Mouse (Mus musculus): ENCODE data around the gene Elmo1.

Gene Elmo1

DNA sequence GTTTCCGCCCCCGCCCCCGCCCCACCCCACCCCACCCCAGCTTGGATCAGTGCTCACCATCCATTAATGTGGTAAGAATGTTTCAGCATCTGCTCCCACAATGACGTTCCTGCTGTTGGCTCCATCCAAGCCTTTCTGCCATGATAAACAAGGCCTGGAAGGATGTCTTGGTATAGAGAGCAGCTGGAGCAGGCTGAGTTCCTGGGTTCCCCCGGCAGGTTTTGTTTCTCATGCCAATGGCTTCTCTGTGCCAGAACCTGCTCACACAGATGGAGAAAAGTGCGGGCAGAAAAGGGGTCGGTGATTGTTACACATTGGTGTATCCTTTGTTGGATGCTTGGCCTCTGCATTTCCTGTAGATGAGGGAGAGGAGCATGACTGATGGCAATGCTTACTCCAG is 240.6 kb downstream of the Elmo1 start:
- DNase-seq, result no peak

GRCm38 (mm10) chr13:20335051-20335888 is 244.9 kb downstream of the Elmo1 start:
- no peak for DNase-seq

DNA sequence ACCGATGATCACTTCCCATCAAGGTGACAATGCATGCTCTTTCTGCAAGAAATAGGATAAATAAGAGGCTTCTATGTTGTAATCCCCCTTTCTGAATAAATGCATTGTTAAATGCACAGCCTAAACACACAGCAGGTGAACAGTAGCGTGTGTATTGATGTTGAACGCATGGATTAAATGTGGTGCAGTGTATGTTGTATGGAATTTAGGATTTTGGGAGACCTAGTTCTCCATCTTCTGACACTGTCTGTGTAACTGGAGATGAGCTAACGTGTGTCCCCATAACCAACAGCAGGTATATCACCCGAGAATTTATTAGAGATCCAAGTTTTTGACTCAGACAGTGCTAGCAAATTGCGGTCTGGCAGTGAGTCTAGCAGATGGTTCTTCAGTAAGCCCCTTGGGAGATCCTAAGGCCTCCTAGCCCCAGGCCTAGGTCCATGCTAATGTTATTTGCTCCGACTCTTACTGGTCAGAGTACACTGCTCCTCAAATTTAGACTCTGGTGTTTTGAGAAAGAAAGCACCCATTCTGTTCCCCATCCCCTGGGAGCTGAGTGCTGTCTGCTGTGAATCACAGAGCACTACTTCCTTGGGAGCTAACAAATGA is 245.6 kb downstream of the Elmo1 start:
- DNase-seq, result no peak

- no peak for DNase-seq
Measured at GRCm38 (mm10) chr13:20342881-20343280, 252.5 kb downstream of the Elmo1 start.

DNA sequence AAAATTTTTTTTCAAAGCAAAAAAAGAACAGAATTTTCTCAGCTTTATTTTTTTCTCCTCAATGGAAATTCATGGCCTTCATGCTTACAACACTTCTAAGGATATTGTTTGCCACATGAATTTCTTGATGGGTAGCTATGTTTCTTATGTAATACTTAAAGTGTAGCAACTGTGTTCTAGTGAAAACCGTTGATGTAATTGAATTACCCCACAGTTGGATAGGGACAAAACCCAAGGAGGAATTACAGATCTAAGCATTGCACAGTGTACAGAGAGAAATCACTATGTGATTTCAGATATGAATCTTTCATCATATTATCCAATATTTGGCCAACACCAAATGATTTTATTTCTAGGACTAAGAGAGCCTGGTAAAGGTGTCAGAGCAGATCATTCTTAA is 259.4 kb downstream of the Elmo1 start:
- no peak for DNase-seq

DNA sequence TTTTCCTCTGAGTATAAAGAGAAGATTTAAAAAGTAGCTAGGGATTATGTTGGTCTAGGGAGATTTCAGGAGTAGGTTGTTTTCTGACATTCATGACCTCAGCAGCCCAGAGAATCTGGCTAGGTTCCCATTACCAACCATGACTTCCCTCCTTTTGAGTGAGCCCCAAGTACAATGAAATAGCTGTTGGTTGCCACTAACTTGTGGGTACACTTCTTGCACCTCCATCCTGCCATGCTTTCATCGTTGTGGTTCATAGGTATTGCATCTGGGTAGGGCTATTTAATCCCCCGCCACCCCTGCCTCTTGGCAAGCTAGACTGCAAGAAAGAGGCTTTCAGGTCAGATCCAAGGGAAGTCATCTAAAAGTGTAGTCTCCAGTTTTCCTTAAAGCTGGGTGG is 262.2 kb downstream of the Elmo1 start:
- DNase-seq, result no peak

DNA sequence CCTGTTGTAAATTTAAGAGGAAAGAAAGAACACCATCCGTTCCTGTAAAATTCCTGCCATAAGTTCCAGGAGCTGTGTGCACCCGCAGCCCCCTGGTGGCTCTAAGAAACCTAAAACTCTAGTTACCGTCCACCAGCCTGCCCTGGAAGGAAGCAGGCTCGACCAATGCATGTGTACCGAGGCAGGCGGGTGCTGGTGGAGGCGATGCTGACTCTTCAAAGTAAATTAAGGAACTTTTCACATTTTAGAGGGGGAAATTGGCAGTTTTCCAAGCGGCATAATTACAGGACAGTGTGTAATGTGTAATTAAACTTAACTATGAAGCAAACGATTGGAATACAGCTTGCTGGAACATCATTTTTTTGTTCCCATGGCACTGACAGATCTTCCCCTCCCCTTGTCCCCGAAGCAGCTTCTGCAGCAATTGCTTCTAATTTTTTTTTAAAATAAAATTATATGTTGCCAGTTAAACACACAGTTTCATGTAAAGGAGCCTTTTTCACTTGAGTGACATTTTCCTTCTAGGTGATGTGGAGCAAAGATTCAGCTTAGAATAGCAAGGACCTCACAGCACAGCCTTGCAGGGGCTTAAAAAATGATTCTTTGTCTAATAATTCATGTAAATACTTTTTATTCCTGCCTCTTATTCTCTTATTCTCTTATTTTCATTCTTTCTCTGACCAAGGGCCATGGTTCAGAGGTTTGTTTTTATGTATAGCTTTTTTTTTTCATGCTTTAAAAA is 263.6 kb downstream of the Elmo1 start:
- DNase-seq, result no peak

- no peak for DNase-seq
Measured at GRCm38 (mm10) chr13:20354604-20354999, 264.2 kb downstream of the Elmo1 start.

DNA sequence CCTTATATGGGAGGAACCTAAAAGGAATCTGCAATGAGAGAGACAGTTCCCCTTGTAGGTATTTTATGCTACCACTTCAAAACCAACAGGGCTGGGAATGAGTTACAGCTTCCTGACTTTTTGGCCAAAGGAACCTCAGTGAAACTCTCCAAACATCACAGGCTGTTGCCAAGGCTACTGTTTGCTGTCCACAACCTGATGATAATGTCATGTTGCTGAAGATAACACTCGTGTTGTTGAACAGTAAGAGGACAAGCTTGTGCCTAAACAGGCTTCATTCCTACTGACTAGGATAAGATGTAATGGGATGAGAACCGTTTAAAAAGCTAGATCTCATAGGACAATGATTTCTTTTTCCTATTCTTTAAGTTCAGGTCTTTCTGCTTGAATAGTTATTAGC is 272.1 kb downstream of the Elmo1 start:
- DNase-seq, result no peak

GRCm38 (mm10) chr13:20365828-20366593 is 275.6 kb downstream of the Elmo1 start:
- no peak for DNase-seq

- DNase-seq, result no peak
Measured at GRCm38 (mm10) chr13:20370036-20370802, 279.8 kb downstream of the Elmo1 start.

DNA sequence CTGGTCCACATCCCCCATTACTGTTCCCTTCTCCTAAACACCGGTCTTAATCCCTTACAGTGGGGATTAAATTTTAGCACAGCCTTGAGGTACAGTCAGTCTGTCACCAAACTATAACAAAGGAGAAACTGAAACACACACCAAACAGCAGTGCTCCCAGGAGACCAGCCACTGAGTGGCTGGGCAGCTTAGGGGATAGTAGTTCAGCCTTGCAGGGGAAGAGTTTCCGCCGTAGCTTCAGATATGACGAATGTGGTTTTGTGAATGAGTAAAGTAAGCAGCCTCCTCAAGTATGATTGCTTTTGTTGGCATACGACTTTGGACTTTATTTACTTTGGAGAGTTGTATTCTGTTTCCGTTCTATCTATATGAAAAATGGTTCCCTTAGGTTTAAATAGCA is 281.1 kb downstream of the Elmo1 start:
- DNase-seq, result peak; percentile 15

DNA sequence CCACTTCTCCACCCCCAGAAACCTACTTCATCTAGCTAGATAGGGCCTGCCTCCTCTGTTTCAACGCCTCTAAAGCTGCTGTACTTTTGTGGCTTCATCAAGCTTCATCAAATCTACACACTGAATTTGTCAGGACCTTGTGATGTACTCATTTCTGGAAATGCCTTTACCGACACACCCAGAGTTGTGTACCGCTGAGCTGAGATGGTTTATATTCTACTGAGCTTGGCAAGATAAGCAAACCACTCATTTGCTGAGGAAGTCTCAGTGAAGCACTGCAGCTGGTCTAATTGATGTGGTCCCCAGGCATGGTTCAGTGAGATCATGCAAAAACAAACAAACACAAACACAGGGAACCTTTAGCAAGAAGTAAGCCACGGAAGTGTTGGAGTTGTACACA is 281.9 kb downstream of the Elmo1 start:
- DNase-seq, result no peak

- no peak for DNase-seq
Measured at GRCm38 (mm10) chr13:20378869-20379268, 288.5 kb downstream of the Elmo1 start.

DNA sequence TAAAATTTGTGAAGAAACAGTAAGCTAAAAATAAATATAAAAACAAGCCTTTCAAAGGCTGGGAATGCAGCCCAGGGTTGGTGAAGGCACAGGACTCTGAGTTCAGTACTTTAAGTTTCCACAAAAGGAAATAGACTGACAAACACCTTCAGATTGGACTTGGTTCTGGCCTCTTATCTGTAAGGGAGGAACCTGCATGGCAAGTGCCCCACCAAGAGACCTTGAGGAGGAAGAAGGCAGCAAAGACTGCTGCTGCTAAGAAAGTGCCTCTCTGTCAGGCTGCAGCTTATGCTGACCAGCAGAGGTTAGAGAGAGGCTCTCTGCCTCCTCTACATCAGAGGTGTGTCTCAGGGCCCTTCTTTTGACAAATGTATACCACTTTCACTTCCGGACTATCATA is 293.5 kb downstream of the Elmo1 start:
- DNase-seq, result no peak

DNA sequence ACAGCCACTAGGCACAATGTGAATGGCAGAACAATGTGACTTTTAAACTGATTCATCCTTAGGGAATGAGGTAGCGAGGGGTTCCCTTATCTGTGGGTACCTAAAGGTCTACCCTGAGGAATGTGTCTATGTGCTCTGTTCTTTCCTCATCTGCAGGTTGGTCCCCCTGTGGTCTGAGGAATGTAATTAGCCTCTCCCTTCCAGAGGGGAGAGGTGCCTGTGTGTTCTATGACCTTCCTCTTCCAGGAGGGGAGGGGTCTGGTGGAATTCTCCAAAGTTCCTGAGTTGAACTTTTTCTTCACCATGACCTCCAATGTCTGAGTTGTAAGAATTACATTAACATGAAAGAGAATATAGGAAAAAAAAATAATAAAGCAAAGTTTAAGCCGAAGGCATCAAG is 294.4 kb downstream of the Elmo1 start:
- no peak for DNase-seq

DNA sequence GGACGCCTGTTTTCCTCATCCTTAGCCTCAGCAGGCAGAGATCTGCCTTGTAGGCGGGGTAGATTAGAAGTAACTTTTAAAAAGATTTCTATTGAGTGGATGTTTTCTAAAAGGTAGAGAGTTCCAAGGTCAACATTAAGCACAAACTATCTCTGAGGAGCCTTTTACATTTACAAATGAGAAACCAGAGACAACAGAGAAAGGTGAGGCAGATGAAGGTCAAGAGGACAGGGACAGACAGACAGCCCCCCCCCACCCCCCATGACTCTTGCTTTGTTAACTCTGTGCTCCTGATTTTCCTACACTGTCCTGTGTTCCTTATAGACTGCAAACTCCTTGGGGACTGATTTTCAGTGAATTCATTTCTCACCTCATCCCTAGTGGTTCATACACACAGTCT is 295.0 kb downstream of the Elmo1 start:
- no peak for DNase-seq

DNA sequence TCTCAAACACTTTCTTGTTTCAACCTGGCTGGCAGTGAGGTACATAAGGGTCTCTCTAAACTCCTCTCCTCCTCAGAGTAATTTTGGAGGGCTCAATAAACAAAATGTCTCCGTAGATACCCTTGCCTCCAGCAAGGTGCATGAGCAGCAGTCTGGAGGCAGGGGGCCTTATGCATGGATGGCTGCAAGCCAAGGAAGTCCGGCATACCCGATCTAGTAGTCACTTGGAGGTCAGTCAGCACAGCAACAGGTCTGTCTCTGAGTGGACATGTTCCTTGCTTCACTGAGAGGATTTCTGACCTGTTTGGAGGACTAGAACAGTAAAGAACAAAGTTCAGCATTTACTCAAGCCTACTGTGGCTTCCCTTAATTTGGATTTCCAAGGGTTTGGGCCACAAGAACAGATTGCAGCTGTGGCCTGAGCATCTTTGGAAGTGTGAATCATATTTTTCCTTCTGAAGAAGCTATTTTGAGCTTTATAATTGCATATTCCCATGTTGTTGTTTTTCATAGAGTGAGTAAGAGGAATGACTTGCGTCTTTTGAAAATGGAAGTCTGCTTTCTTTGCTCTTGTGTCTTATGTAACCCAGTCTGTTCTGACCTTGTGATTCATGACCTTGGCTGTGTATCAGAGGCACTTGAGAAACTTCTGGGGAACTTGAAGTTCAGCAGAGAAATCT is 296.2 kb downstream of the Elmo1 start:
- no peak for DNase-seq

GRCm38 (mm10) chr13:20392824-20393598 is 302.6 kb downstream of the Elmo1 start:
- no peak for DNase-seq

DNA sequence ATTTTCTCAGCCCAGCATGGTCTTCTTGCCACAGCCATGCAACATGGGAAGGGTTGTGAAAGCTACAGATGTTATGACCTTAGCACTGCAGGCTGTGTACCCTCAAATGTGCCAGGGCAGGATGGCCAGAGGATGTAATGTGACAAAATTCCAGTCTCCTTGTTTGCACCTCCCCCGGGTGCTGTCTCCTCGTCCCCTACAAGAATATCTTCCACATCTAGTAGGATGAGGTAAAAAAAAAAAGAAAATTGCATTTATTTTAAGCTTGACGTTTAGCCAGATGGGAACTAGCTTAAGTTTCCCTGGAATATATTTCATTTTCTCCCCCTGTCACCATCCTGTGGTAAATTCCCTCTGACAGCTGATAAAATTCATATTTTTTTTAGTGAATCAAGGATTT is 307.3 kb downstream of the Elmo1 start:
- no peak for DNase-seq

DNA sequence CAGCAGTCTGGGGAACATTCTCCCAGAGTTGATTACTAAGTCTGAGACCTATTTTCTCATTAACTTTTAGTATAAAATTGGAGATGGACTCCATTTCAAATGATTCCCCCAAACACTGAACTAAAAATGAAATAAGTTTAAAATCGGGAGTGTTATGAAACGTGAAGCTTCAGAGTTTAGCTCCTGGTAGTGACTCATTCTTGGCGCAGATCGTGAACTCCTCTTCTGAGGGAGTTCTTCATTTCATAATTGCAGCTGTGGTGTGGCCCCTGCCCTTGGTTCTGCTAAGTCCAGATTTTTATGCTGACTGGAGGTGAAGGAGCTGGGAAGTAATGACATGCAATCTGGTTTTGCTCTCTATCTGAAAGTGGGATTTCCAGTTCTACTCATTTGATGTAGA is 307.9 kb downstream of the Elmo1 start:
- DNase-seq, result no peak
